Mouse (Mus musculus) heart, embryonic 12.5 days (tissue): ENCODE measurements at regions not wholly inside any gene's neighbourhood (a gene's known extent, or its start where the extent isn't known, plus 50 kb on each side); places are given as distances from the start of the nearest gene placed in this dataset.

ENCODE experiments used
- ATAC-seq: fragments of 200-750 bp; cut with Nextera tagmentation; 2 replicates; pipeline ENCODE4 v1.8.0; 2017; ENCODE audit warnings: moderate TSS enrichment, moderate library complexity; ENCODE audit not compliant: insufficient number of reproducible peaks, low FRiP score
- H3K27ac ChIP-seq: fragments of 300-500 bp; sonication (generic); 2 replicates; pipeline ENCODE4 v1.5.1; 2016; ENCODE audit warnings: mild to moderate bottlenecking, moderate library complexity; ENCODE audit not compliant: poor library complexity, severe bottlenecking
- H3K27me3 ChIP-seq: fragments of 300-500 bp; sonication (generic); replicated peaks from 2 replicates; pipeline ENCODE4 v1.6.1; 2016; ENCODE audit warnings: mild to moderate bottlenecking, moderate library complexity
- H3K36me3 ChIP-seq: fragments of 300-500 bp; sonication (generic); 2 replicates; pipeline ENCODE4 v1.6.1; 2016; ENCODE audit warnings: mild to moderate bottlenecking, moderate library complexity
- H3K4me1 ChIP-seq: fragments of 300-500 bp; sonication (generic); replicated peaks from 2 replicates; pipeline ENCODE4 v1.6.1; 2016; ENCODE audit warnings: mild to moderate bottlenecking
- H3K4me2 ChIP-seq: fragments of 300-500 bp; sonication (generic); 2 replicates; pipeline ENCODE4 v1.6.1; 2016; ENCODE audit warnings: mild to moderate bottlenecking, moderate library complexity
- H3K4me3 ChIP-seq: fragments of 300-500 bp; sonication (generic); 2 replicates; pipeline ENCODE4 v1.5.1; 2016; ENCODE audit warnings: mild to moderate bottlenecking
- H3K9ac ChIP-seq: fragments of 300-500 bp; sonication (generic); 2 replicates; pipeline ENCODE4 v1.6.1; 2016; ENCODE audit warnings: mild to moderate bottlenecking, moderate library complexity
- H3K9me3 ChIP-seq: fragments of 300-500 bp; sonication (generic); replicated peaks from 2 replicates; pipeline ENCODE4 v1.6.1; 2016; ENCODE audit warnings: mild to moderate bottlenecking, moderate library complexity
- WGBS: fragments of 180-500 bp; shearing (Covaris S2); methylation state at CpG from one replicate; pipeline ENCODE4 v1.1.7; 2016; 5-methylcytosine and 5-hydroxymethylcytosine counted together

GRCm38 (mm10) chr13:47576516-47576915 lies 454.1 kb downstream of the Rnf144b start:
- Histone ChIP-seq H3K27ac (no peak overlapping the region), H3K36me3 (no peaks in the 10 kb centered on the region), H3K9ac (no peak overlapping the region), H3K4me2 (no peak overlapping the region), H3K27me3 (no peaks in the 10 kb centered on the region), H3K4me3 (no peak overlapping the region), H3K4me1 (no peaks in the 10 kb centered on the region), H3K9me3 (no peaks in the 10 kb centered on the region; the same call in 1 of the 2 replicates)
- 54% methylated on average over 3 of the region's 3 CpGs for WGBS
- no peak for ATAC-seq

- H3K27ac ChIP-seq = no peak overlapping the region
- H3K36me3 ChIP-seq = no peaks in the 10 kb centered on the region
- H3K9me3 ChIP-seq = no peaks in the 10 kb centered on the region; the same call in 1 of the 2 replicates
- H3K4me2 ChIP-seq = no peak overlapping the region
- 78% methylated on average over 5 of the region's 5 CpGs for WGBS
- no peak overlapping the region for H3K9ac ChIP-seq
- H3K4me1 ChIP-seq = no peaks in the 10 kb centered on the region
- no peak for ATAC-seq
- H3K27me3 ChIP-seq = no peaks in the 10 kb centered on the region
- H3K4me3 ChIP-seq = no peak overlapping the region
Measured at GRCm38 (mm10) chr13:47580144-47580543, 457.7 kb downstream of the Rnf144b start.

- ATAC-seq = no peak
- 69% methylated on average over 1 of the region's 1 CpGs for WGBS
- Histone ChIP-seq H3K27ac (no peak overlapping the region), H3K9me3 (no peaks in the 10 kb centered on the region), H3K27me3 (no peaks in the 10 kb centered on the region), H3K4me1 (no peaks in the 10 kb centered on the region), H3K36me3 (no peaks in the 10 kb centered on the region), H3K4me2 (no peak overlapping the region), H3K9ac (no peak overlapping the region), H3K4me3 (no peak overlapping the region)
Measured at GRCm38 (mm10) chr13:47585158-47585557, 462.7 kb downstream of the Rnf144b start.

GRCm38 (mm10) chr13:47602646-47603045 lies 480.2 kb downstream of the Rnf144b start:
- Histone ChIP-seq H3K4me3 (no peak overlapping the region), H3K36me3 (no peaks in the 10 kb centered on the region), H3K4me2 (no peak overlapping the region), H3K4me1 (no peaks in the 10 kb centered on the region), H3K9me3 (peaks cover 3% of the 10 kb centered on the region; the same call in 1 of the 2 replicates), H3K9ac (no peak overlapping the region), H3K27me3 (no peaks in the 10 kb centered on the region), H3K27ac (no peak overlapping the region)
- ATAC-seq = no peak
- whole genome bisulfite sequencing = 68% methylated on average over 1 of the region's 1 CpGs

- Histone ChIP-seq H3K4me3 (no peak overlapping the region), H3K27me3 (no peaks in the 10 kb centered on the region), H3K4me2 (no peak overlapping the region), H3K9me3 (no peaks in the 10 kb centered on the region; the same call in 1 of the 2 replicates), H3K9ac (no peak overlapping the region), H3K36me3 (no peaks in the 10 kb centered on the region), H3K27ac (no peak overlapping the region), H3K4me1 (0 out of 2 replicates have a peak, but pooled peaks cover 5% of the 10 kb centered on the region)
- no peak for ATAC-seq
- WGBS = 81% methylated on average over 4 of the region's 4 CpGs
Measured at GRCm38 (mm10) chr13:47611439-47611838, 489.0 kb downstream of the Rnf144b start.

- no peak for ATAC-seq
- H3K9me3 ChIP-seq = no peaks in the 10 kb centered on the region
- H3K27ac ChIP-seq = no peak overlapping the region
- H3K4me3 ChIP-seq = no peak overlapping the region
- H3K9ac ChIP-seq = no peak overlapping the region
- no peak overlapping the region for H3K4me2 ChIP-seq
- H3K36me3 ChIP-seq = no peaks in the 10 kb centered on the region
- no peaks in the 10 kb centered on the region for H3K4me1 ChIP-seq
- WGBS = 67% methylated on average over 8 of the region's 8 CpGs
- 0 out of 2 replicates have a peak, but pooled peaks cover 3% of the 10 kb centered on the region for H3K27me3 ChIP-seq
Measured at GRCm38 (mm10) chr13:47636511-47637103, 514.2 kb downstream of the Rnf144b start.

GRCm38 (mm10) chr13:47642341-47642740 lies 519.9 kb downstream of the Rnf144b start:
- Histone ChIP-seq H3K27ac (no peak overlapping the region), H3K27me3 (0 out of 2 replicates have a peak, but pooled peaks cover 3% of the 10 kb centered on the region), H3K9me3 (no peaks in the 10 kb centered on the region), H3K4me3 (no peak overlapping the region), H3K36me3 (no peaks in the 10 kb centered on the region), H3K9ac (no peak overlapping the region), H3K4me2 (no peak overlapping the region), H3K4me1 (peaks cover 3% of the 10 kb centered on the region; the same call in 1 of the 2 replicates)
- no peak for ATAC-seq
- 75% methylated on average over 10 of the region's 10 CpGs for WGBS

- Histone ChIP-seq H3K9me3 (no peaks in the 10 kb centered on the region), H3K4me1 (peaks cover 9% of the 10 kb centered on the region), H3K27ac (no peak overlapping the region), H3K4me2 (peak overlapping the region; percentile 42), H3K27me3 (no peaks in the 10 kb centered on the region), H3K4me3 (no peak overlapping the region), H3K9ac (no peak overlapping the region), H3K36me3 (no peaks in the 10 kb centered on the region)
- ATAC-seq = no peak
- 29% methylated on average over 10 of the region's 10 CpGs for WGBS
Measured at GRCm38 (mm10) chr13:47645081-47645480, 522.6 kb downstream of the Rnf144b start.

GRCm38 (mm10) chr13:47647693-47648092 lies 525.2 kb downstream of the Rnf144b start:
- WGBS = 68% methylated on average over 5 of the region's 5 CpGs
- Histone ChIP-seq H3K4me2 (no peak overlapping the region), H3K9ac (no peak overlapping the region), H3K9me3 (no peaks in the 10 kb centered on the region), H3K27ac (no peak overlapping the region), H3K27me3 (no peaks in the 10 kb centered on the region), H3K4me3 (no peak overlapping the region), H3K36me3 (no peaks in the 10 kb centered on the region), H3K4me1 (peaks cover 11% of the 10 kb centered on the region)
- ATAC-seq = no peak

GRCm38 (mm10) chr13:47650093-47650492 lies 527.6 kb downstream of the Rnf144b start:
- Histone ChIP-seq H3K4me1 (peaks cover 7% of the 10 kb centered on the region; the same call in 1 of the 2 replicates), H3K27me3 (no peaks in the 10 kb centered on the region), H3K36me3 (no peaks in the 10 kb centered on the region), H3K9ac (no peak overlapping the region), H3K4me2 (peak overlapping the region; percentile 58), H3K27ac (no peak overlapping the region), H3K9me3 (no peaks in the 10 kb centered on the region), H3K4me3 (peak overlapping the region; percentile 29)
- ATAC-seq = no peak
- WGBS = 73% methylated on average over 13 of the region's 13 CpGs

GRCm38 (mm10) chr13:47666470-47666869 lies 544.0 kb downstream of the Rnf144b start:
- H3K27ac ChIP-seq = peak overlapping the region; percentile 34
- H3K9ac ChIP-seq = no peak overlapping the region
- WGBS = 38% methylated on average over 3 of the region's 3 CpGs
- H3K4me2 ChIP-seq = no peak overlapping the region; the same call in 1 of the 2 replicates
- no peak overlapping the region for H3K4me3 ChIP-seq
- H3K36me3 ChIP-seq = no peaks in the 10 kb centered on the region
- H3K27me3 ChIP-seq = no peaks in the 10 kb centered on the region
- H3K4me1 ChIP-seq = peaks cover 16% of the 10 kb centered on the region
- H3K9me3 ChIP-seq = no peaks in the 10 kb centered on the region
- no peak for ATAC-seq
